Mouse (Mus musculus) bone marrow macrophage, adult 2 months (primary cell): ENCODE data around the gene Col6a1.

Experiments used
- CTCF ChIP-seq: IDR thresholded peaks from 2 replicates; pipeline ENCODE4 v1.5.1; 2012; ENCODE audit warnings: low read depth, mild to moderate bottlenecking, low read length, moderate library complexity
- POLR2A ChIP-seq: IDR thresholded peaks from 2 replicates; pipeline ENCODE4 v1.6.1; 2012; ENCODE audit warnings: mild to moderate bottlenecking, low read depth, low read length, borderline replicate concordance

GRCm38 (mm10) chr10:76680758-76681650 lies 45.0 kb downstream of the Col6a1 start:
- TF ChIP-seq POLR2A (no peak), CTCF (no peak)
